Mouse (Mus musculus): ENCODE results near the gene Kcnab1. TPM values are rescaled to one million over a fixed set of nuclear protein-coding genes. Genes with fewer than 3 reads are reported as not detected.

Kcnab1 gene
- total and polyA plus RNA-seq, 3 experiments = 0.82 to 4.5 (median 2.9) TPM

DNA sequence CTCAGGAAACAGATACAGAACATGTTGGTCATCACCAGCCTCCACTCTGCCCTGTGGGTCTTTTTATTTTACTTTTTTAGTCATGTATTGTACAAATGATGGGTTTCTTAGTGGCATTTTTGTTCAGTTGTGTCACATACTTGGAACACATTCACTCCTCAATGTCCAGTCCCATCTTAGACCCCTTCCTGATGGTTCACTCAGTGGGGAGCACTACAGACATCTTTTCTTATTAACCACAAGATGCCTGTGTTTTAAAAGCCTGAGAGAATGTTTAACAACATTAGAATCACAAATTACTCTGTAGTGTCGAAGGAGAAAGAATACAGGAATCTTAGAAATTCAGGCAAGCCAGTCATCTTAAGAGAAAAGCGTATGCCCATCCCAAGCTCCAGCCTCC is 249.7 kb downstream of the Kcnab1 start:
- H3K4me1 ChIP-seq (ENCODE audit: control insufficient read depth, insufficient read depth, low read length) = peaks cover 6% of the 10 kb centered on the region
- intact Hi-C loops (cut with DNase I) = no loop called here

DNA sequence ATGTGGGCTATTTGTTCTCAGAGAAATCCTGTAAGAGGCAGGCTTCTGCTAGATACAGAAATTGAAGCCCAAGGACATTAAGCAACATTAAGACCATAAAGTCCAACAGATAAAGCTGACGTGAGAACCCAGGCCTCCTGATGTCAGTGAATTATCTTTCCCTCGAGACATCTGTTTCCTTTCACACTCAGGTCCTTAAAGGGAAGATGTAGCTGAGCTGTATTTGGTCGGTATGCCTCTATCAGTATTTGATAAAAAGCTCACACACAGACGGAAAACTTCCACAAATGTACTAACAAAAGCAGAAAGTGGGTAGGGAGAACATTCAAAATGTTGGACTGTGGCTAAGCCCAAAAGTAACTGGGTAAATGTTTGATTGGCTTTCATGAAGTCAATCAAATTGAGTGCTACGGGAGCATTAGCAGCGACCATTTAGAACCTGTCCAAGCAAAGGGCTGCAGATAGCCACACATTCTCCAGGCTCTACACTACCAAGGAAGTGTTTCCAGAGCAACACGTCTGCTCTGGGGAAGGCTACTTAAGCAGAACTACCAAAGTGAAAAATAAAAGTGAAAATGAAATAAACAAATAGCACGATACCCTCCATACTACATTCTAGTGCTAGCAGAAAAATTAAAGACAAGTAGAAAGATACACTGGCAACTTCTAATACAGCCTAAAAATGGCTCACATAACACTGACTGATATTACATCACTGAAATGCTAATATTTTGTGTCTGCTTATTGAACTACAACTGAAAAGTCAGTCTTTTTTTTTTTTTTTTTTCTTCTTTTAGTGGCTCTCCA is 251.2 kb downstream of the Kcnab1 start:
- Histone ChIP-seq H3K9ac (ENCODE audit: low read depth, low read length) (no peak overlapping the region), H3K4me3 (peak overlapping the region; percentile 22; the same call in 1 of the 2 replicates)

More for the DNA sequence above, 249.7 kb downstream of the Kcnab1 start:
- DNase-seq = no peak
- Histone ChIP-seq H3K4me3 (no peak overlapping the region), H3K36me3 (ENCODE audit: control insufficient read depth, insufficient read depth, low read length) (no peaks in the 10 kb centered on the region), H3K9ac (ENCODE audit: low read depth, low read length) (no peak overlapping the region), H3K27me3 (ENCODE audit: control insufficient read depth, insufficient read depth, low read length) (no peaks in the 10 kb centered on the region), H3K27ac (no peak overlapping the region), H3K79me2 (replicated peaks; ENCODE audit: control insufficient read depth, insufficient read depth, low read length) (no peaks in the 10 kb centered on the region)
- WGBS = 95% methylated on average over 2 of the region's 2 CpGs
- no peak for TF ChIP-seq EP300 (IDR thresholded peaks at IDR 0.05; ENCODE audit: insufficient read depth, low read depth, low read length)
- no peak for TF ChIP-seq CTCF (IDR thresholded peaks at IDR 0.05)
- TF ChIP-seq POLR2A (IDR thresholded peaks at IDR 0.05; ENCODE audit: insufficient read depth, low read depth, low read length) = no peak

DNA sequence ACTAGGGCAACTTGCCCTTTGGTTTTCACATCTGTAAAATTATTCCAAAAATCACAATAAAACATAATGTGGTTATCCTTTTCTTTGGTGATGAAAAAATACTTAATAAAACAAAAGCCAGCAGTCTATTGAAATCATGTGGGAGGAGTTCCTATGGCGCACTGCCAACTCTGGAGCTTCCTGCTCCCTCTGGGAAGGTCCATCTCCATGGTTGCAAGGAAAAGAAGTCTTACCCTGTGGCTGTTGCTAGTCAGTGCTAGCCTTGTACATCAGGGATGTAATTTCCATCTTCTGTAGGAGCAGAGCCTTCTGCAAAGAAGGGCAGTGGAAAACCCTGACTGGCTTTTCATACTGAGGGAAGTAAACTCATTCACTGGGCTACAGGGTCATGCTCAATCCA is 254.3 kb downstream of the Kcnab1 start:
- peaks cover 6% of the 10 kb centered on the region for H3K4me1 ChIP-seq (ENCODE audit: control insufficient read depth, insufficient read depth, low read length)
- no peak overlapping the region for H3K4me3 ChIP-seq
- no peak overlapping the region for H3K27ac ChIP-seq
- H3K36me3 ChIP-seq (ENCODE audit: control insufficient read depth, insufficient read depth, low read length) = no peaks in the 10 kb centered on the region
- no peak overlapping the region for H3K9ac ChIP-seq (ENCODE audit: low read depth, low read length)
- intact Hi-C loops (cut with DNase I) = no loop called here
- TF ChIP-seq EP300 (IDR thresholded peaks at IDR 0.05; ENCODE audit: insufficient read depth, low read depth, low read length) = no peak
- no peak for TF ChIP-seq POLR2A (IDR thresholded peaks at IDR 0.05; ENCODE audit: insufficient read depth, low read depth, low read length)
- 0 out of 2 replicates have a peak, but pooled peaks have one; percentile 3 for TF ChIP-seq CTCF (IDR thresholded peaks at IDR 0.05)
- no peaks in the 10 kb centered on the region for H3K79me2 ChIP-seq (replicated peaks; ENCODE audit: control insufficient read depth, insufficient read depth, low read length)
- no peaks in the 10 kb centered on the region for H3K27me3 ChIP-seq (ENCODE audit: control insufficient read depth, insufficient read depth, low read length)
- 42% methylated on average over 1 of the region's 1 CpGs for WGBS
- peak; percentile 49 to 66 for DNase-seq

More for the DNA sequence above, 251.2 kb downstream of the Kcnab1 start:
- no peak for DNase-seq
- TF ChIP-seq EP300 (IDR thresholded peaks at IDR 0.05; ENCODE audit: insufficient read depth, low read depth, low read length) (no peak), POLR2A (IDR thresholded peaks at IDR 0.05; ENCODE audit: insufficient read depth, low read depth, low read length) (no peak), CTCF (IDR thresholded peaks at IDR 0.05) (no peak)
- WGBS = 17% methylated on average over 8 of the region's 8 CpGs
- no peaks in the 10 kb centered on the region for H3K36me3 ChIP-seq (ENCODE audit: control insufficient read depth, insufficient read depth, low read length)
- intact Hi-C loops (cut with DNase I) = no loop called here
- peak overlapping the region; percentile 33 for H3K27ac ChIP-seq
- peaks cover 6% of the 10 kb centered on the region for H3K4me1 ChIP-seq (ENCODE audit: control insufficient read depth, insufficient read depth, low read length)
- no peaks in the 10 kb centered on the region for H3K27me3 ChIP-seq (ENCODE audit: control insufficient read depth, insufficient read depth, low read length)
- no peaks in the 10 kb centered on the region for H3K79me2 ChIP-seq (replicated peaks; ENCODE audit: control insufficient read depth, insufficient read depth, low read length)

DNA sequence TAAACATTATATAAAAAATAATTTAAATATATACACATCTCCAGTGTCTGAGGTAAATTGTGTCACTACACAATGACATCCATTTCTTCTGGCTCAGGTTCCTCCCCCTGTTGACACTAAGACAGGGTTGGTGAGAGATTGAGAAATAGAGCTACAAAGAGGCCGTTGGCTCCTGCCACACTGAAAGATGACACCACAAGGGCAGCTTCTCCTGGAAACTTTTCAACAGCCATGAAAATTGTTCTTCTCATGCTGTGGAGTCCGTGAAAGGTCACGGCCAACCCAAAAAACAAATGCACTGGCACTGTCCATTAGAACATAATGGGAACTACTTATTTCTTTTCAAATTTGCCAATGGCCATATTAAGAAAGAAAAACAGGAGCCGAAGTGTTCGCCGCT is 256.0 kb downstream of the Kcnab1 start:
- H3K27ac ChIP-seq = no peak overlapping the region

DNA sequence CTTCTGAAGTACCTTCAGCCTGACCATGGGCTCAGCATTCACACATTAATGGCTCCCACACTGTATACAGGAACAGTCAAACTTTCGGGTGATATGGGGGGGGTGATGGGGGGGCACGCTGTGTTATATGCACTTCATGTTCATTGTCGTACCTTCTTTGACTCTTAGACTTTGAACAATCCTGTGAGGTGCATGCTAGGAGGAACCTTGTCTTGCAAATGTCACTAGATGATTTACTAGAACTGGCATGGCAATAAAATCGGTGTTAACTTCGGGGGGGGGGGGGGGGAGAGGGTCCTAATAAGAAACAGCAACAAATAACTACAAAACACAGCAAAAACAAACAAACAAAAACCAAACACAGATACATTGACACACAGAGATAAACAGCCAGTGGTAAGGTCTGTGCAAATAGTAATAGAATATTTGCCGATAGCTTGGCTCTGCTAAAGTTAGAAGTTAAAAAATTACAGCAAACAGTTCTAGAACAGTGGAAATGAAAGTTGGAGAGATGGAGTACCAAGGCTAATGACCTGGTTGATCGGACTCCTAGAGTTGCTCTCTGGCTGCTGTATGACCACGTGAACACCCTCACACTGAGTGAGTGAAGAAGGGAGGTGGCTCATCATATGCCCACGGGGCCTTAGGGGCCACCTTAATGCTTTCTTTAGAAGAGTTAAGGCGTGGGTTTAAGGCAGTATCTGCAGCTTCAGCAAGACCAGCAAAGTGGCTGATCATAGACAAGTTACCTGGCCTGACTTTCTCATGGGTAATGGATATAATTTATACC is 256.9 kb downstream of the Kcnab1 start:
- no peak for DNase-seq
- Histone ChIP-seq H3K4me3 (no peak overlapping the region), H3K9ac (ENCODE audit: low read depth, low read length) (no peak overlapping the region), H3K27me3 (ENCODE audit: control insufficient read depth, insufficient read depth, low read length) (no peaks in the 10 kb centered on the region), H3K4me1 (ENCODE audit: control insufficient read depth, insufficient read depth, low read length) (peaks cover 3% of the 10 kb centered on the region), H3K36me3 (ENCODE audit: control insufficient read depth, insufficient read depth, low read length) (no peaks in the 10 kb centered on the region), H3K27ac (no peak overlapping the region), H3K79me2 (replicated peaks; ENCODE audit: control insufficient read depth, insufficient read depth, low read length) (no peaks in the 10 kb centered on the region)
- intact Hi-C loops (cut with DNase I) = no loop called here
- no peak for TF ChIP-seq EP300 (IDR thresholded peaks at IDR 0.05; ENCODE audit: insufficient read depth, low read depth, low read length)
- TF ChIP-seq CTCF (IDR thresholded peaks at IDR 0.05) = no peak
- TF ChIP-seq POLR2A (IDR thresholded peaks at IDR 0.05; ENCODE audit: insufficient read depth, low read depth, low read length) = no peak
- 94% methylated on average over 10 of the region's 10 CpGs for WGBS

More for the DNA sequence above, 256.0 kb downstream of the Kcnab1 start:
- Histone ChIP-seq H3K9ac (ENCODE audit: low read depth, low read length) (no peak overlapping the region), H3K4me3 (no peak overlapping the region), H3K27me3 (ENCODE audit: control insufficient read depth, insufficient read depth, low read length) (no peaks in the 10 kb centered on the region), H3K79me2 (replicated peaks; ENCODE audit: control insufficient read depth, insufficient read depth, low read length) (no peaks in the 10 kb centered on the region), H3K4me1 (ENCODE audit: control insufficient read depth, insufficient read depth, low read length) (peaks cover 6% of the 10 kb centered on the region), H3K36me3 (ENCODE audit: control insufficient read depth, insufficient read depth, low read length) (no peaks in the 10 kb centered on the region)
- WGBS = 70% methylated on average over 6 of the region's 6 CpGs
- no peak for TF ChIP-seq CTCF (IDR thresholded peaks at IDR 0.05)
- no peak for TF ChIP-seq POLR2A (IDR thresholded peaks at IDR 0.05; ENCODE audit: insufficient read depth, low read depth, low read length)
- no peak for TF ChIP-seq EP300 (IDR thresholded peaks at IDR 0.05; ENCODE audit: insufficient read depth, low read depth, low read length)
- intact Hi-C loops (cut with DNase I) = no loop called here
- no peak for DNase-seq

Measured in heart, adult 2 months (tissue).